Mouse (Mus musculus) cerebellum, adult 9-10 months (tissue): ENCODE data around the gene Erp27.
"Not testable (repeated sequence)": the region's sequence is repeated elsewhere in the genome, so short reads cannot be mapped to it uniquely, and the experiment has no call there.

Experiments
- DNase-seq: peaks from one replicate; pipeline ENCODE4 v3.0.0; 2022

Gene Erp27

GRCm38 (mm10) chr6:136922080-136922479, at the start of gene Erp27:
Gene Erp27 (minus strand): TSS chr6:136922180.
- no peak for DNase-seq

DNA sequence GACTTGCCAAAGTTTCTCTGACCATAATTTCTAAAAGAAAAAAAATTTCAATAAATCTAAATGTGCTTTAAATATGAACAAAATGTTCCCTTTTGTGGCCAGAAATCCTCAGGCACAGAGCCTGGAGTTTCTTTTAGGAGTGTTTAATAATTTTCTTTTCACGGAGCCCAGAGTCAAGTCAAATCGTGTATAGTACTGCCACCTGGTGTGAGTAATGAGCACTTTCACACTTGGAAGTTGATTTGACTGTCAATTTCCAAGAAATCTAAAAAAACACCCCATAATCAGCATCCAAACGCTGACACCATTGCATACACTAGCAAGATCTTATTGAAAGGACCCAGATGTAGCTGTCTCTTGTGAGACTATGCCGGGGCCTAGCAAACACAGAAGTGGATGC, 46.9 kb upstream of the Erp27 start:
- DNase-seq, result not testable (repeated sequence)

- DNase-seq, result no peak
Measured at GRCm38 (mm10) chr6:136967466-136967865, 45.5 kb upstream of the Erp27 start.

DNA sequence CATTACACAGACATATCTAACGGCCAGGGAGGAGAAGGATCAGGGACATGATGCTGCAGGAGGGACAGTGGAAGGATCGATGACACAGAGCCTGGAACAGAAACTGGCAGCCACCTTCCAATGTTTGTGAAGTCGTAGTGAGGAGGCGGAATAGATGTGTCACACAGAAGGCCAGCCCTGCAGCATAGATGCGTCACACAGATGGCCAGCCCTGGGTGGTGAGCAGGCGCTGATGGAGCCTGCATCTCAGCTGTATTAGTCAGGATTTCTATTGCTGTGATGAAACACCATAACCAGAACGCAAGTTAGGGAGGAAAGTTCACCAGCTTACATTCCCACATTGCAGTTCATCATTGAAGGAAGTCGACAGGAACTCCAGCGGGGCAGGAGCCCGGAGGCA, 43.9 kb upstream of the Erp27 start:
- DNase-seq, result no peak

- no peak for DNase-seq
Measured at GRCm38 (mm10) chr6:136964609-136965510, 42.9 kb upstream of the Erp27 start.

- no peak for DNase-seq
Measured at GRCm38 (mm10) chr6:136962957-136963356, 41.0 kb upstream of the Erp27 start.

DNA sequence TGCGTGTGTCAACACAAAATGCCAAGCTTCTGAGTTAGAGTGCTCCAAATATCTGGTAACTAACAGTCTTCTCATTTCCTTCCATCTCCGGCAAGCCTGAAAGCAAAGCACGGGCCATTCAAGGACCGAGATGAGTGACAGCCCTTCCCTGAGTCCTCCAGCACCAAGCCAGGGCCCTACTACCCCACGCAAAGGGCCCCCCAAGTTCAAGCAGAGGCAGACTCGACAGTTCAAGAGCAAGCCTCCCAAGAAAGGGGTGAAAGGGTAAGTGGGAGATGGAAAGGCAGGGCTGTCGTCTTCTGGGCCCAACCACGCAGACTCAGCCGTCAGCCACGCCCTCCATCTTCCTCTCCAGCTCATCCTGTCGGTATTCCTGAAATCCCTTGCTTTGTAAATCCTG, 37.2 kb upstream of the Erp27 start:
- DNase-seq, result no peak

DNA sequence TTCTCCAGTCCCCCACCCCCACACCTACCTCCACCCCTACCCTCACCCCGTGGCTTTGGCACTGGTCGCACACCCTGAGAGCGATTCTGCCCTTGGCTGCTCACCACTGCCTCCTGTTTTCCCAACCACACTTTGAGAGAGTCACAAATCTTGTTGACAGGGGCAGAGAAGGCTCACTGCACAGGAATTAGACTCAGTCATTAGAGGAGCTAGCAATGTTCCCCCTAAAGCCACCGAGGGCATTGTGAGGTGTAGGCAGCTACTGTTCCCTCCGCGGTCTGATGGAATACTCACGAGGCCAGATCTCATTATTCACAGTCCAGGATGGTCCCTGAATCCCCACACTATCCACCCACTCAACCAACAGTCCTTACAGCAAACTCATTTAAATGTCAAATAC, 35.1 kb upstream of the Erp27 start:
- DNase-seq, result no peak

DNA sequence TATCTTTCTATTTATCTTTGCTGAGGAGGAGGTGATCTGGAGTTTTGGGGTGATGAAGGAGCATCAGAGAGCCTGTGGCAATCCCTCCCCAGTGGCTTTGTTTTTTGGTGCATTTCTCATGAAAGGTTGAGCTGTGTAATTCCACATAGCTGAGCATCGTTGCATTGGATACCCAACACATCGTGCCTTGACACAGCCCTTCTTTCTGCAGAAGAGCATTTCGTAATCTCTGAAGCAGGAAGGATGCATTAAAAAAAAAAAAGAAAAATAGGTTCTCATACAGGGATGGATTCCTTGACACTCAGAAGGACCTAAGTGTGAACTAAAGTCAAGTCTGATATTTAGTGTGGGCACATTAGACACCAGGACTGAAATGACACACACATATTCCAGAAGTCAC, 33.3 kb upstream of the Erp27 start:
- DNase-seq, result no peak

- no peak for DNase-seq
Measured at GRCm38 (mm10) chr6:136954715-136955114, 32.7 kb upstream of the Erp27 start.

DNA sequence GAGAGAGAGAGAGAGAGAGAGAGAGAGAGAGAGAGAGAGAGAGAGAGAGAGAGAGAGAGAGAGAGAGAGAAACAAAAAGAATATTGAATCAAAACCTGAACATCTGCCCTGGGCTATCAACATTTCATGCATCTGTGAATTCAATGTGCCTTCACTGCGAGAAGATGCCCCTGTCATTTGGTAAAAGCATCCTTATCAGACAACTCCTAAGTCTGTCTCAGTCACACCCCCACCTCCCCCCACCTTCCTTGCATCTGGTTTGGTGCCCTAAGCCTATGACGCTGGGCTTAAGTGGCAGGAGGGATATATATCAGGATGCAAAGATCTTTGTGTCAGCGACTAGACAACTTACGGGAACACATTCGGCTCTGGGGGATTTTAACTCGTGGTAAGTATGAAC, 32.2 kb upstream of the Erp27 start:
- no peak for DNase-seq

DNA sequence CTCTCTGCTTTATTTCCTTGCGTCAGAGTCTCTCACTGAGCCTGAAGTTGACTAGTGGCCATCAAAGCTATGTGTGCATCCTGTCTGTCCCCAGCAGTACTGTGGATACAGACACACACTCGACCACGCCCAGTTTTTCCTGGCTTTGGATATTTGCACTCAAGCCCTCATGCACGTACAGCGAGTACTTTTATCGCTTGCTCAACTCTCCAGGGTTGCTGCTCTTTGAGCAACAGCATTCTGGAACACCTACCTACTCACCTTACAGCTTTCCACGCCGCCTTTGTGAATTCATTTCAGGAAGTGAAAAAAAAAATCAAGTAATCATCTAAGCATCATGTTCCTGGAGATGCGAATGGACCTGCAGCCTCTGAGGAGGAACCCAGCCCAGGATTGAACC, 30.9 kb upstream of the Erp27 start:
- DNase-seq, result no peak

DNA sequence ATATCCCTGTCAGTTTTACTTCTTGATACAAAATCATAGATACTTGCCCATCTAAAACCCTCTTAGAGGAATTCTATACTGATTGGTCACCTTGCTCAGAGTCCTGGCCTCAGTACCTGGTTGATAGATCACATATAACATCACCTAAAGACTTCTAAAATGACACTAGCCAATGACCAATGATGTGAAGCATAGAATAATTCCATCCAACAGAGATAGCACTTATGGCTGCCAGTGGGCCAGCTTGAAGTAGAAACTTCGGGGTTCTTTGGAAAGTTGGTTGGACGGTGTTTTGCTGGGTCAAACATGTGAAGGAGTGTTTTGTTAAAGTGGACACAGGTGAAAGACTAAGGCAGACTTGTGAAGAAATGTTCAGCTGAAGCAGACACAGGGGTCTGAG, 28.2 kb upstream of the Erp27 start:
- no peak for DNase-seq

DNA sequence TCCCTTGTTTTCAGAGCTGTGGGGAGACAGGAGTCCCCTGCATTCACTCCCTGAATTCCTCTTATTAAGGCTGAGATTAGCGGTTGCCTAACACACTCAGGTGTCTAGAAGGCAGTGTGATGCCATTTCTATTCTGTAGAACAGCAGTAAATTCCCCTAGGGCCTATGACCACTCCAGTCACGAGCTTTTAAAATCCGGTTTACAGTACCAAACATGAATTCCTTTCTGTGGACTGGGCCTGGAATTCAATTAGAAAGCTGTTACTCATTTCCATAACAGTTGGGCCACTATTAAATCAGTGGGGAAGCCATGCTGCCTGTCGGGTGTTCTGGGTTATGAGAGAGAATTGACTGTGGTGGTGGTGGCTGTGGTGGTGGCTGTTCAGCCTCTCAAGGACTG, 25.7 kb upstream of the Erp27 start:
- DNase-seq, result no peak

- no peak for DNase-seq
Measured at GRCm38 (mm10) chr6:136946943-136947342, 25.0 kb upstream of the Erp27 start.

DNA sequence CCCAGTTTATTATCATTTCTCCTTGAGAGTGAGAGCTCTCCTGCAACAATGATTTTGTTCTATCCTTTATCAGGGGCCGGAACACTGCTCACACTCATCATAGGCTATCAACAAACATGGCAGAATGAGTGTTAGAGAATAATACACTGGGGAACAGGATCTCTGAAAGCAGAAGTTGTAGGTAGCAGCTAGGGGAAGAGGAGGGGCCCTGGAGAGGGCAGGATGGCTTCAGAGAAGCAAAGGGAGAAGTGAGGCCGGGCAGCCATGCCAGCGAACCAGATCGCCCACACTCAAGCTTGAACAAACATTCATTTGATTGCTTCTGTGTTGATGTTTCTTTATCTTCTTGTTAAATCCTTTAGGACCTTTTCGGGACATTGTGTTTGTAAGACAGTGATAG, 24.3 kb upstream of the Erp27 start:
- no peak for DNase-seq

GRCm38 (mm10) chr6:136944511-136944910, 22.5 kb upstream of the Erp27 start:
- no peak for DNase-seq

- no peak for DNase-seq
Measured at GRCm38 (mm10) chr6:136943392-136943791, 21.4 kb upstream of the Erp27 start.

DNA sequence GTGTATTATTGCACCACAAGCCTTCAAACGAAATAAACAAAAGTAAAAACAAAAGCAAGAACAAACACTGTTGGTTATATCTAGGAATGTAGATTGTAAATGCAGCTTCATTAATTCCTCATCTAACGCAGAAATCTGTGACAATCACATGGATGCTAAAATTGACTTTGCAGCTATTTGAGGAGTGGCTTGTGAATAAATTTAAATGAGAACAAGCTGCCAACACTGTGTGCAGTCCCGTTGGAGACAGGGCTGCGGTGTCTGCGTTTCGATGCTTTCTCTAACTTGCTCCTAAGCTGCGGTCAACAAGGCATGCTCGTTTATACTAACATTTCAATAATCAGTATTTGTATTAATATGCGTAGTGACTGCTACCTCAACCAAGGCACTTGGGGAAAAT, 20.3 kb upstream of the Erp27 start:
- no peak for DNase-seq

- no peak for DNase-seq
Measured at GRCm38 (mm10) chr6:136941051-136942021, 19.4 kb upstream of the Erp27 start, which contains the start of gene Arhgdib. Gene Arhgdib (minus strand): TSS chr6:136941899.

- no peak for DNase-seq
Measured at GRCm38 (mm10) chr6:136940188-136940960, 18.4 kb upstream of the Erp27 start.

DNA sequence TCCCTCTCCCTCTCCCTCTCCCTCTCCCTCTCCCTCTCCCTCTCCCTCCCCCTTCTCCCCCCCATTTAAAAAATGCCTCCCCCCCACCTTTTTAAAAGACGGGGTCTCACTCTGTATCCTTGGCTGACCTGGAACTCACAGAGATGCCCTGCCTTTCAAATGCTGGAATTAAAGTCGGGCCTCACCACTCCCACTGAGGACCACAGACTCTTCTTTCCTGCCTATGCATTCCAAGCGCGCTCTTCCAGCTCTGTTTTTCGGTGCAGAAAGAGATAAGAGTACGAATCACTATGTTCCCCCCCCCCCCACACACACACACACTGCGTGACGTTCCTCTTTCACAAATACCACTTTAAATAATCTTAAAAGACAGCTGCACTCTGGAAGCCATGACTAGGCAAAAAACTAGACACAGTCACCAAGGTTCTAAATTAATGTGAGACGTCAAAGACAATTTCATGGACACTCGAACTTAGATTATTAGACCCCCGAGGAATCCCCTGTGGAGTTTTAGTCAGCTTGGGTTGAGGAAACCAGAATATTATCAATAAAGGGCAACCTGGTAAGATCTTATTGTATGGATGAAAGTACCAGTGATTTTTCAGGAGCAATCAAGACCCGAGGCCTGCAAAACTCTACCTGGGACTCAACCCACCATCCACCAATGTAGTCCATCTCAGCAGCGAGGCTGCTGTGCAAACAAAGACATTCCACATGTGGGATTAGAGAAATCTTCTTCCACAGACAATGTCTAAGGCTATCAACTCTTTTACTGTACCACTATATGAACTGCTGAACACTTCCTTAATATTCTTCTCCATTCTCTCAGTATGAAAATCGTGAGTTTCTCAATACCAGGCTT, 17.6 kb upstream of the Erp27 start:
- DNase-seq, result no peak
